Mouse (Mus musculus) lung, postnatal 0 days (tissue): ENCODE measurements around the gene Trappc10.

ENCODE experiments used
- CTCF ChIP-seq: IDR thresholded peaks from 2 replicates; pipeline ENCODE4 v1.5.1; 2016; ENCODE audit warnings: antibody characterized with exemption, mild to moderate bottlenecking
- EP300 ChIP-seq: IDR thresholded peaks from 2 replicates; pipeline ENCODE4 v1.6.1; 2016; ENCODE audit warnings: antibody characterized with exemption, mild to moderate bottlenecking, control low read depth

GRCm38 (mm10) chr10:78162646-78163045, 81.8 kb downstream of the Trappc10 start:
- no peak for TF ChIP-seq CTCF
- TF ChIP-seq EP300, result no peak
